In genomic region chr16:17345813-17346155, GRCm38 (mm10) we compare ENCODE assay signal across 16 mouse cellular contexts. TPM values are rescaled to one million over a fixed set of nuclear protein-coding genes. Genes with fewer than 3 reads are reported as not detected.
"Had no signal": no experiment of that assay in that cellular context is flagged by ENCODE, and none has a peak within 500 bp of the region (broad histone marks: within the 10 kb centered on the region; RNA-seq: fewer than 3 reads in every experiment).

No protein-coding gene starts in this region.

- ATAC-seq: midbrain, embryonic 15.5 days had no signal

- H3K27me3 ChIP-seq: kidney, embryonic 15.5 days; midbrain, embryonic 12.5 days; midbrain, embryonic 15.5 days; neural tube, embryonic 12.5 days; neural tube, embryonic 15.5 days had no signal

- H3K4me2 ChIP-seq: kidney, embryonic 15.5 days; midbrain, embryonic 12.5 days; midbrain, embryonic 15.5 days; neural tube, embryonic 12.5 days; neural tube, embryonic 15.5 days had no signal

- H3K4me1 ChIP-seq: kidney, embryonic 15.5 days; midbrain, embryonic 12.5 days; midbrain, embryonic 15.5 days; neural tube, embryonic 12.5 days; neural tube, embryonic 15.5 days had no signal

- H3K27ac ChIP-seq: kidney, embryonic 15.5 days; midbrain, embryonic 12.5 days; midbrain, embryonic 15.5 days; neural tube, embryonic 12.5 days; neural tube, embryonic 15.5 days had no signal

- H3K4me3 ChIP-seq: kidney, embryonic 15.5 days; midbrain, embryonic 12.5 days; midbrain, embryonic 15.5 days; neural tube, embryonic 12.5 days; neural tube, embryonic 15.5 days had no signal

- DNase-seq: kidney, postnatal 10 days; lung, adult 2 months; lung, postnatal 14 days; lung, postnatal 4 days; right cerebral cortex, adult 18-20 months; right cerebral cortex, postnatal 14 days; right cerebral cortex, postnatal 4 days; thymus, adult 2 months; thymus, postnatal 14 days; thymus, postnatal 4 days had no signal

- H3K9ac ChIP-seq: kidney, embryonic 15.5 days; midbrain, embryonic 12.5 days; midbrain, embryonic 15.5 days; neural tube, embryonic 12.5 days; neural tube, embryonic 15.5 days had no signal

- H3K9me3 ChIP-seq: kidney, embryonic 15.5 days; midbrain, embryonic 12.5 days; midbrain, embryonic 15.5 days; neural tube, embryonic 12.5 days; neural tube, embryonic 15.5 days had no signal

RNA-seq across cellular contexts. Expression of gene Serpind1, which starts 14.6 kb away (rescaled TPM):
- total RNA-seq: megakaryocyte, adult 5-6 weeks had no signal
